Mouse (Mus musculus) spleen, adult 12 weeks (tissue): ENCODE data around the gene Cyp2j6.
"Not testable (repeated sequence)": the region's sequence is repeated elsewhere in the genome, so short reads cannot be mapped to it uniquely, and the experiment has no call there.

Experiments
- DNase-seq: peaks from one replicate; pipeline ENCODE4 v3.0.0; 2022; ENCODE audit warnings: low spot score

Cyp2j6 gene

GRCm38 (mm10) chr4:96553133-96553819, at the start of gene Cyp2j6:
Cyp2j6 (minus strand) TSS chr4:96553661.
- no peak for DNase-seq

- DNase-seq, result no peak
Observed at GRCm38 (mm10) chr4:96591791-96592150, 38.3 kb upstream of the Cyp2j6 start.

- no peak for DNase-seq
Observed at GRCm38 (mm10) chr4:96590911-96591790, 37.7 kb upstream of the Cyp2j6 start, which contains the start of gene Cyp2j9. Cyp2j9 (minus strand) TSS chr4:96591578.

GRCm38 (mm10) chr4:96581425-96582088, 28.1 kb upstream of the Cyp2j6 start:
- no peak for DNase-seq

- DNase-seq, result not testable (repeated sequence)
Observed at GRCm38 (mm10) chr4:96580351-96580750, 26.9 kb upstream of the Cyp2j6 start.

- DNase-seq, result no peak
Observed at GRCm38 (mm10) chr4:96569442-96569841, 16.0 kb upstream of the Cyp2j6 start.

GRCm38 (mm10) chr4:96567988-96568387, 14.5 kb upstream of the Cyp2j6 start:
- DNase-seq, result no peak

- DNase-seq, result no peak
Observed at GRCm38 (mm10) chr4:96565808-96566207, 12.3 kb upstream of the Cyp2j6 start.

GRCm38 (mm10) chr4:96560464-96560863, 7.0 kb upstream of the Cyp2j6 start:
- DNase-seq, result no peak

- DNase-seq, result no peak
Observed at GRCm38 (mm10) chr4:96559781-96560180, 6.3 kb upstream of the Cyp2j6 start.

- no peak for DNase-seq
Observed at GRCm38 (mm10) chr4:96551619-96552018, 1.8 kb downstream of the Cyp2j6 start.

- DNase-seq, result no peak
Observed at GRCm38 (mm10) chr4:96545976-96546375, 7.5 kb downstream of the Cyp2j6 start.

GRCm38 (mm10) chr4:96525772-96526171, 27.7 kb downstream of the Cyp2j6 start:
- no peak for DNase-seq

- no peak for DNase-seq
Observed at GRCm38 (mm10) chr4:96522256-96522655, 31.2 kb downstream of the Cyp2j6 start.

GRCm38 (mm10) chr4:96510083-96510482, 43.4 kb downstream of the Cyp2j6 start:
- DNase-seq, result no peak

- no peak for DNase-seq
Observed at GRCm38 (mm10) chr4:96507286-96507685, 46.2 kb downstream of the Cyp2j6 start, which contains the start of gene Cyp2j8. Cyp2j8 (minus strand) TSS chr4:96507386.
